Mouse (Mus musculus): ENCODE data around the gene Soat1.

DNA sequence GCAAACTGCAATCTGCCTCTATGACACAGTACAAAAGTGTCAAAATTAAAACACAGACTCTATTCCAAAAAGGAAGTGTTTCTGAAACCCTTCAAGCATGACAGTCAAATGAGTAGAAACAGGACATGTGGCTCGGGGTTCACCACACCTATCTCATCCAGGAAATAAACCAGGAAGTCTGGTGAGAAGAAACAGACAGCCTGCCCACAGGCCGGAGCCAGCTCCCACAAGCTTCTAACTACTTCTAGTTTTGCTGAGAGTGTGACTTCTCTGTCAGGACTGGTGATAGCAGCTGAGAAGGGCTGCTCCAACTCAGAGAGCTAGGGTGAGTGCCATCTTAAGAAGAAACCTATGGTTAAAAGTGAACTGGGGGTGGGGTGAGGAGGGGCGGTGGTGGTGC lies 14.4 kb downstream of the Soat1 start:
- TF ChIP-seq CTCF (IDR thresholded peaks at IDR 0.05; ENCODE audit: insufficient read depth, low read length) (no peak), POLR2A (IDR thresholded peaks at IDR 0.05; ENCODE audit: borderline replicate concordance, extremely low read depth, low read depth, low read length) (no peak)
